Mouse (Mus musculus) E14TG2a.4 (cell line): ENCODE results near the gene St5.

Source experiments
- H3K27me3 ChIP-seq: 2 replicates; pipeline ENCODE4 v1.6.1; 2014; ENCODE audit warnings: low read length, control low read depth; ENCODE audit not compliant: insufficient read depth
- H3K36me3 ChIP-seq: 2 replicates; pipeline ENCODE4 v1.6.1; 2014; ENCODE audit warnings: low read length, control low read depth; ENCODE audit not compliant: insufficient read depth
- H3K4me1 ChIP-seq: replicated peaks from 2 replicates; pipeline ENCODE4 v1.6.1; 2014; ENCODE audit warnings: low read depth, low read length, control low read depth
- H3K4me3 ChIP-seq: replicated peaks from 2 replicates; pipeline ENCODE4 v1.5.1; 2014; ENCODE audit warnings: mild to moderate bottlenecking, low read length
- H3K9me3 ChIP-seq: 2 replicates; pipeline ENCODE4 v1.6.1; 2014; ENCODE audit warnings: low read length, control low read depth
- CTCF ChIP-seq: conservative IDR thresholded peaks from 2 replicates; pipeline ENCODE4 v1.5.1; 2014; ENCODE audit warnings: low read length
- NANOG ChIP-seq: IDR thresholded peaks from 2 replicates; pipeline ENCODE4 v1.6.1; 2014; ENCODE audit warnings: borderline replicate concordance, low read length, mixed read lengths
- POU5F1 ChIP-seq: IDR thresholded peaks from 2 replicates; pipeline ENCODE4 v1.6.1; 2014; ENCODE audit warnings: low read length, borderline replicate concordance

Gene St5

GRCm38 (mm10) chr7:109627851-109628250, 75.6 kb downstream of the St5 start:
- Histone ChIP-seq H3K9me3 (no peaks in the 10 kb centered on the region), H3K27me3 (no peaks in the 10 kb centered on the region), H3K4me3 (no peak overlapping the region), H3K4me1 (peaks cover 16% of the 10 kb centered on the region), H3K36me3 (no peaks in the 10 kb centered on the region)
- TF ChIP-seq CTCF, result no peak
- TF ChIP-seq POU5F1, result no peak
- TF ChIP-seq NANOG, result no peak

GRCm38 (mm10) chr7:109622234-109622838, 81.1 kb downstream of the St5 start:
- no peak for TF ChIP-seq NANOG
- no peak for TF ChIP-seq POU5F1
- TF ChIP-seq CTCF, result no peak
- Histone ChIP-seq H3K4me3 (no peak overlapping the region), H3K27me3 (no peaks in the 10 kb centered on the region), H3K36me3 (no peaks in the 10 kb centered on the region), H3K4me1 (peaks cover 15% of the 10 kb centered on the region), H3K9me3 (no peaks in the 10 kb centered on the region)

- H3K4me1 ChIP-seq, result peaks cover 26% of the 10 kb centered on the region
- TF ChIP-seq CTCF (no peak), NANOG (no peak)
- no peaks in the 10 kb centered on the region for H3K9me3 ChIP-seq
- no peaks in the 10 kb centered on the region for H3K36me3 ChIP-seq
- H3K27me3 ChIP-seq, result no peaks in the 10 kb centered on the region
- H3K4me3 ChIP-seq, result no peak overlapping the region
Observed at GRCm38 (mm10) chr7:109620967-109621366, 82.4 kb downstream of the St5 start.

GRCm38 (mm10) chr7:109620288-109620687, 83.1 kb downstream of the St5 start:
- Histone ChIP-seq H3K4me3 (no peak overlapping the region), H3K36me3 (0 out of 2 replicates have a peak, but pooled peaks cover 5% of the 10 kb centered on the region), H3K4me1 (peaks cover 33% of the 10 kb centered on the region), H3K9me3 (no peaks in the 10 kb centered on the region), H3K27me3 (peaks cover 4% of the 10 kb centered on the region; the same call in 1 of the 2 replicates)
- TF ChIP-seq CTCF, result no peak
- no peak for TF ChIP-seq NANOG
- no peak for TF ChIP-seq POU5F1

- H3K9me3 ChIP-seq, result no peaks in the 10 kb centered on the region
Observed at GRCm38 (mm10) chr7:109618721-109619120, 84.7 kb downstream of the St5 start.

GRCm38 (mm10) chr7:109617838-109618237, 85.6 kb downstream of the St5 start:
- Histone ChIP-seq H3K27me3 (peaks cover 10% of the 10 kb centered on the region), H3K4me1 (peaks cover 55% of the 10 kb centered on the region), H3K9me3 (no peaks in the 10 kb centered on the region), H3K36me3 (0 out of 2 replicates have a peak, but pooled peaks cover 10% of the 10 kb centered on the region), H3K4me3 (no peak overlapping the region)
- TF ChIP-seq NANOG (no peak), POU5F1 (no peak), CTCF (no peak)

More at GRCm38 (mm10) chr7:109618721-109619120, 84.7 kb downstream of the St5 start:
- peaks cover 10% of the 10 kb centered on the region for H3K27me3 ChIP-seq
- no peak overlapping the region for H3K4me3 ChIP-seq
- TF ChIP-seq CTCF (peak; percentile 89), POU5F1 (no peak), NANOG (no peak)
- H3K4me1 ChIP-seq, result peaks cover 48% of the 10 kb centered on the region
- H3K36me3 ChIP-seq, result 0 out of 2 replicates have a peak, but pooled peaks cover 10% of the 10 kb centered on the region

GRCm38 (mm10) chr7:109616034-109616979, 87.1 kb downstream of the St5 start:
- H3K4me1 ChIP-seq, result peaks cover 70% of the 10 kb centered on the region
- peaks cover 10% of the 10 kb centered on the region for H3K27me3 ChIP-seq
- peak overlapping the region; percentile 74 for H3K4me3 ChIP-seq
- TF ChIP-seq POU5F1 (no peak), NANOG (peak; percentile 48; the same call in 1 of the 2 replicates)
- 0 out of 2 replicates have a peak, but pooled peaks cover 10% of the 10 kb centered on the region for H3K36me3 ChIP-seq
- H3K9me3 ChIP-seq, result no peaks in the 10 kb centered on the region

- H3K4me1 ChIP-seq, result peaks cover 77% of the 10 kb centered on the region
- H3K27me3 ChIP-seq, result peaks cover 10% of the 10 kb centered on the region
- H3K4me3 ChIP-seq, result peak overlapping the region; percentile 74
- no peak for TF ChIP-seq NANOG
- TF ChIP-seq CTCF, result no peak
- no peak for TF ChIP-seq POU5F1
- H3K9me3 ChIP-seq, result no peaks in the 10 kb centered on the region
- 0 out of 2 replicates have a peak, but pooled peaks cover 10% of the 10 kb centered on the region for H3K36me3 ChIP-seq
Observed at GRCm38 (mm10) chr7:109615601-109616000, 87.8 kb downstream of the St5 start.
